Mouse (Mus musculus) limb, embryonic 14.5 days (tissue): ENCODE data around the gene Ccdc184. TPM values are rescaled to one million over a fixed set of nuclear protein-coding genes. Genes with fewer than 3 reads are reported as not detected.

Source experiments
- ATAC-seq: fragments of 200-750 bp; cut with Nextera tagmentation; 2 replicates; pipeline ENCODE4 v1.8.0; 2017; ENCODE audit warnings: low read depth, moderate number of reproducible peaks, moderate TSS enrichment; ENCODE audit not compliant: low FRiP score
- DNase-seq: peaks from one replicate; pipeline ENCODE4 v3.0.0-alpha.2; 2015; ENCODE audit warnings: low spot score
- H3K27ac ChIP-seq: fragments of 300-500 bp; sonication (generic); replicated peaks from 2 replicates; pipeline ENCODE4 v1.5.1; 2014; ENCODE audit warnings: low read depth, mild to moderate bottlenecking, low read length, moderate library complexity, mixed read lengths
- H3K27me3 ChIP-seq: fragments of 300-500 bp; sonication (generic); 2 replicates; pipeline ENCODE4 v1.6.1; 2014; ENCODE audit warnings: low read length, mixed read lengths; ENCODE audit not compliant: control insufficient read depth, insufficient read depth
- H3K36me3 ChIP-seq: fragments of 300-500 bp; sonication (generic); 2 replicates; pipeline ENCODE4 v1.6.1; 2014; ENCODE audit warnings: mild to moderate bottlenecking, low read length, moderate library complexity, mixed read lengths; ENCODE audit not compliant: control insufficient read depth, insufficient read depth
- H3K4me1 ChIP-seq: fragments of 300-500 bp; sonication (generic); 2 replicates; pipeline ENCODE4 v1.6.1; 2014; ENCODE audit warnings: antibody characterized with exemption, low read length, mixed read lengths; ENCODE audit not compliant: control insufficient read depth, insufficient read depth
- H3K4me2 ChIP-seq: fragments of 300-500 bp; sonication (generic); replicated peaks from 2 replicates; pipeline ENCODE4 v1.6.1; 2014; ENCODE audit warnings: low read depth, mild to moderate bottlenecking, low read length, moderate library complexity; ENCODE audit not compliant: severe bottlenecking
- H3K4me3 ChIP-seq: fragments of 300-500 bp; sonication (generic); replicated peaks from 2 replicates; pipeline ENCODE4 v1.5.1; 2014; ENCODE audit warnings: low read length
- H3K9ac ChIP-seq: fragments of 300-500 bp; sonication (generic); 2 replicates; pipeline ENCODE4 v1.6.1; 2014; ENCODE audit warnings: mild to moderate bottlenecking, low read depth, low read length, moderate library complexity; ENCODE audit not compliant: severe bottlenecking
- H3K9me3 ChIP-seq: fragments of 300-500 bp; sonication (generic); 2 replicates; pipeline ENCODE4 v1.6.1; 2016; ENCODE audit warnings: low read length; ENCODE audit not compliant: control insufficient read depth
- POLR2A ChIP-seq: fragments of 200-500 bp; IDR thresholded peaks from 2 replicates; pipeline ENCODE4 v1.8.0; 2012; ENCODE audit warnings: inconsistent platforms, mild to moderate bottlenecking, moderate library complexity, borderline replicate concordance; ENCODE audit not compliant: insufficient read depth, insufficient read length; ENCODE audit errors: extremely low read depth
- WGBS: fragments of 180-500 bp; shearing (Covaris S2); extraction: QIAGEN DNeasy Blood & Tissue Kit; methylation state at CpG from one replicate; pipeline ENCODE4 v1.1.7; 2014; 5-methylcytosine and 5-hydroxymethylcytosine counted together
- polyA plus RNA-seq, 2 experiments: library from polyadenylated mRNA; depleted of rRNA in 1 of 2; stranded (reverse) in 1 of 2; unstranded in 1 of 2; fragments of >200 nt; fragmentation: Nextera tagmentation in 1 of 2; extraction: Ambion mirVana in 1 of 2; gene quantifications; 2 replicates each; pipeline versions ENCODE4 v1.2.1 to v1.2.3; 2012 to 2014

Gene Ccdc184
- polyA plus RNA-seq, 2 experiments, result 0.10 to 0.23 TPM

DNA sequence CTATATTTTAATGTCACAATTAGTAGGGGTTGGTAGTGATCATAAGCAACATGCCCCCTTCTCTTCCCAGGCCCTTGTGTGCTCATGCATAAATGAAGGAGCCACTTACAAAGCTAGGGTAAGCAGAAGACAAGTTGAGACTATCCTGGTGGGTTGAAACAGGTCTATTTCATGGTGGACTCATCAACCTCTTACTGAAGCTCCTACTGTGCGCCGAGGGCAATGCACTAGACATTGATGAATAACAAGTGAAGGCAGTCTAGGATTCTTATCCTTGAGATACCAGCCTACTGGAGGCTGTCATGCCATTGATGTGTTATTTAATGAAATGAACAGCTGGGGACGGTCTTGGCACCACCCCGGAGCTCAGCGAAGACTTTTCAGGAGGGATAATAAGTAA is 11.7 kb upstream of the Ccdc184 start:
- DNase-seq (no peak), ATAC-seq (no peak)
- WGBS, result 89% methylated on average over 5 of the region's 5 CpGs
- H3K9ac ChIP-seq, result no peak overlapping the region
- no peaks in the 10 kb centered on the region for H3K4me1 ChIP-seq
- H3K36me3 ChIP-seq, result no peaks in the 10 kb centered on the region
- no peak overlapping the region for H3K4me3 ChIP-seq
- TF ChIP-seq POLR2A, result no peak
- no peak overlapping the region for H3K4me2 ChIP-seq
- H3K27ac ChIP-seq, result no peak overlapping the region
- no peaks in the 10 kb centered on the region for H3K27me3 ChIP-seq
- no peaks in the 10 kb centered on the region for H3K9me3 ChIP-seq

DNA sequence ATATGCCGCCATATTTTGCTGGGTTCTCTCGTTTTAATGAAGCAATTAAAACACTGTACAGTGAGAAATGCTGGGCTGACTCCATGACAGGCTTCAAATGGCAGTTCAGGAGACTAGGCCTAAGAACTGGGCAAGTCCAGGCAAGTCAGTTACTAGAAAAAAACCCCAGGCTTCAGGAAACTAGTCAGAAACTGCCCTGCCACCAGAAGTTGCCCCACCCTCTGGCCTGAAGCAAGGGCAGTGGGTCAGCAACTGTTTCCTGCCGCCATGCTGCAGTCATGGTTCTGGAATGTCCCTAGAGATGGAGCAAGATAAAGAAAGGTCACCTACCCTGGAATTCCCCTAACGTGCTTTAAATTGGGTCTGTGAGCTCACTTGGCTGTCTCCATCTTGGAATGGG is 11.0 kb upstream of the Ccdc184 start:
- ATAC-seq (no peak), DNase-seq (no peak)
- Histone ChIP-seq H3K4me2 (no peak overlapping the region), H3K4me3 (no peak overlapping the region), H3K4me1 (no peaks in the 10 kb centered on the region), H3K27me3 (no peaks in the 10 kb centered on the region), H3K27ac (no peak overlapping the region), H3K9me3 (no peaks in the 10 kb centered on the region), H3K36me3 (no peaks in the 10 kb centered on the region), H3K9ac (no peak overlapping the region)
- 68% methylated on average over 4 of the region's 4 CpGs for WGBS
- TF ChIP-seq POLR2A, result no peak

DNA sequence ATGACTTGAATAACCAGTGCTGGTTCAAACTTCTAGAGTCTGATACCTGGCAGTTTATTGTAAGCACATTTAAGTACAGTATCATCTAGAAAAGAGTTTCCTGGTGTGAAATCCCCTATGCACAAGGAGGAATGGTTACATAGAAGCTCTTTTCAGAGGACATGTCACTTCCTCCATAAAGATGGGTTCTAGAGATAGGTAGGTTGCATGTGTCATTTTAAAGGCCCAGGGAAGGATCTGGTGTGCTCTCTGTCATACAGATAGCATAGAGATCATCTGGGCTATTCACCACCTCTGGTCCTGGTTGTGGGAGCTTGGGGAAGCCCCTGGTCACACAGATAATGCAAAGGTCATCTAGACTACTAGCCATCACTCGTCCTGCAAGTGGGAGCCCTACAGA is 9.7 kb upstream of the Ccdc184 start:
- 57% methylated on average over 1 of the region's 1 CpGs for WGBS
- no peak for ATAC-seq
- no peaks in the 10 kb centered on the region for H3K9me3 ChIP-seq
- TF ChIP-seq POLR2A, result no peak
- no peaks in the 10 kb centered on the region for H3K27me3 ChIP-seq
- H3K27ac ChIP-seq, result no peak overlapping the region
- no peaks in the 10 kb centered on the region for H3K36me3 ChIP-seq
- no peak overlapping the region for H3K9ac ChIP-seq
- no peak overlapping the region for H3K4me3 ChIP-seq
- DNase-seq, result no peak
- no peak overlapping the region for H3K4me2 ChIP-seq
- no peaks in the 10 kb centered on the region for H3K4me1 ChIP-seq

DNA sequence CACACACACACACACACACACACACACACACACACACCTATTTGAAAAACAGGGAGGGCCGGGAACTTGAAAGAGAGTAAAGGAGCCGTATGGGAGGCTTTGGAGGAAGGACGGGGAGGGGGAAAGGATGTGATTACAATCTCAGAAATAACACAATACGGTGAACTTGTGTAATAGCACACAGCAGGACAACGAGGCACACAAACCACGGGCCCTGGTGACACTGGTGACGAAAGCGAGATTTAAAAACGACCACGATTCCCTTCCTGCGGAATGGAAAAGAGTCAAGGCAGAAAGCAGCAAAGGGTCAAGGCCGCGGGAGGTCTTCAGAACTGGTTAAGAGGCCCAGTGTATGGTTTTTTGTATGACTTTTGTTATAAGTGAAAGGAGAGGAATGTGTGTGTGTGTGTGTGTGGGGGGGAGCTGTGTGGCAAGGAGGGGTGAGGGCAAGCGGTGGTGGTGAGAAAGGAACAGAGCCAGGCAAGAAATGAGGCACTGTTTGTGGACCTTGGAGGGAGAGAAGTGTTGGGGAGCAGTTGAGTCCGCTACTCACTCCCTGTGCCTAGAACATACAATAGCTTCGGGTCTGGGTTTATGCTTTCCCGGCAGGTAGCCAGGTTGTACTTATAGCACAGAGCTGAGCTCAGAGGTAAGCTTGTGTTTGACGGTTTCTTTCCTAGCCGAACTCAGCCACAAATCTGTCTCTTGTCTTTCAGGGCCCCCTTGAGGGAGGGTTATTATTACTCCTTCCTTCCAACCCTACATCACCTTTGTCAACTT is 5.7 kb upstream of the Ccdc184 start:
- no peak overlapping the region for H3K9ac ChIP-seq
- H3K9me3 ChIP-seq, result no peaks in the 10 kb centered on the region
- no peaks in the 10 kb centered on the region for H3K36me3 ChIP-seq
- H3K4me3 ChIP-seq, result no peak overlapping the region
- DNase-seq (no peak), ATAC-seq (no peak)
- no peak for TF ChIP-seq POLR2A
- no peak overlapping the region for H3K27ac ChIP-seq
- no peak overlapping the region for H3K4me2 ChIP-seq
- WGBS, result 73% methylated on average over 19 of the region's 19 CpGs
- H3K27me3 ChIP-seq, result peaks cover 4% of the 10 kb centered on the region; the same call in 1 of the 2 replicates
- no peaks in the 10 kb centered on the region for H3K4me1 ChIP-seq

DNA sequence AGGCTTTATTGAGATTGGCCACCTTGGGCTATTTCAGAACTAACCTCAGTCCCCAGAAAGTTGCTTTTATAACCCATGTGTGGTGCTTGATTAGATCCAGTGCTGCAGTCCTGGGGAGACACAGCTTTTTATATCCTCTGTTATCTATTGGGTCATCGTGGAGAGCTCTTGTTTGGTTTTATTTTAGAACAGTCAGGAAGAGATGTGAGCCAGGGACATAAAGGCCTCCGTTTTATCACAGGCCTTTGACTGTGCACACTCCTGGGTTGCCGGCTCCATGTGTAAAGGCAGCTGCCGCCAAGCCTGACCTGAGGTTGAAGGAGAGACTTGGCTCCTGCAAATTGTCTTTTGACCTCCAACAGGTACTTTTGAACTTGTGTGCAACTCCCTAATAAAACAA is 4.4 kb upstream of the Ccdc184 start:
- no peak overlapping the region for H3K4me3 ChIP-seq
- no peaks in the 10 kb centered on the region for H3K36me3 ChIP-seq
- TF ChIP-seq POLR2A, result no peak
- DNase-seq, result no peak
- ATAC-seq, result no peak; the same call in 1 of the 2 replicates
- no peak overlapping the region for H3K4me2 ChIP-seq
- no peaks in the 10 kb centered on the region for H3K9me3 ChIP-seq
- H3K27me3 ChIP-seq, result peaks cover 16% of the 10 kb centered on the region
- 50% methylated on average over 4 of the region's 4 CpGs for WGBS
- no peaks in the 10 kb centered on the region for H3K4me1 ChIP-seq
- H3K9ac ChIP-seq, result no peak overlapping the region
- H3K27ac ChIP-seq, result no peak overlapping the region
